Mouse (Mus musculus) hindbrain, embryonic 11.5 days (tissue): ENCODE data around the gene Cacnb1. TPM values are rescaled to one million over a fixed set of nuclear protein-coding genes. Genes with fewer than 3 reads are reported as not detected.

Experiments
- ATAC-seq: fragments of 200-750 bp; cut with Nextera tagmentation; 2 replicates; pipeline ENCODE4 v1.8.0; 2017; ENCODE audit warnings: mild to moderate bottlenecking, moderate TSS enrichment, moderate library complexity; ENCODE audit not compliant: low FRiP score
- DNase-seq: peaks from one replicate; pipeline ENCODE4 v3.0.0-alpha.2; 2015; ENCODE audit warnings: low spot score
- H3K27ac ChIP-seq: fragments of 300-500 bp; sonication (generic); 2 replicates; pipeline ENCODE4 v1.5.1; 2014; ENCODE audit warnings: mild to moderate bottlenecking, low read depth, low read length
- H3K27me3 ChIP-seq: fragments of 300-500 bp; sonication (generic); 2 replicates; pipeline ENCODE4 v1.6.1; 2014; ENCODE audit warnings: mild to moderate bottlenecking, low read length, moderate library complexity, mixed read lengths; ENCODE audit not compliant: control insufficient read depth, insufficient read depth
- H3K36me3 ChIP-seq: fragments of 300-500 bp; sonication (generic); 2 replicates; pipeline ENCODE4 v1.6.1; 2014; ENCODE audit warnings: mild to moderate bottlenecking, low read length, moderate library complexity, mixed read lengths; ENCODE audit not compliant: control insufficient read depth, insufficient read depth
- H3K4me1 ChIP-seq: fragments of 300-500 bp; sonication (generic); replicated peaks from 2 replicates; pipeline ENCODE4 v1.6.1; 2014; ENCODE audit warnings: low read length, mixed read lengths; ENCODE audit not compliant: control insufficient read depth, insufficient read depth
- H3K4me2 ChIP-seq: fragments of 300-500 bp; sonication (generic); replicated peaks from 2 replicates; pipeline ENCODE4 v1.6.1; 2014; ENCODE audit warnings: mild to moderate bottlenecking, low read depth, low read length
- H3K4me3 ChIP-seq: fragments of 300-500 bp; sonication (generic); 2 replicates; pipeline ENCODE4 v1.5.1; 2014; ENCODE audit warnings: low read depth, low read length
- H3K9ac ChIP-seq: fragments of 300-500 bp; sonication (generic); 2 replicates; pipeline ENCODE4 v1.6.1; 2014; ENCODE audit warnings: low read depth, low read length
- H3K9me3 ChIP-seq: fragments of 300-500 bp; sonication (generic); 2 replicates; pipeline ENCODE4 v1.6.1; 2016; ENCODE audit warnings: low read length; ENCODE audit not compliant: control insufficient read depth
- WGBS: fragments of 180-500 bp; shearing (Covaris S2); extraction: QIAGEN DNeasy Blood & Tissue Kit; methylation state at CpG from one replicate; pipeline ENCODE4 v1.1.7; 2014; 5-methylcytosine and 5-hydroxymethylcytosine counted together
- polyA plus RNA-seq: library from polyadenylated mRNA; unstranded; fragments of >200 nt; fragmentation: Nextera tagmentation; extraction: Ambion mirVana; gene quantifications from 2 replicates; pipeline ENCODE4 v1.2.1, GENCODE M21; 2014

Gene Cacnb1
- polyA plus RNA-seq, 1 experiment from 2014 or later: 18.3 TPM

- peak overlapping the region; percentile 80 for H3K27ac ChIP-seq
- WGBS: 5% methylated on average over 31 of the region's 34 CpGs
- no peak for DNase-seq
- H3K4me2 ChIP-seq: peak overlapping the region; percentile 92
- no peaks in the 10 kb centered on the region for H3K9me3 ChIP-seq
- peak; percentile 18 for ATAC-seq
- peaks cover 21% of the 10 kb centered on the region for H3K4me1 ChIP-seq
- no peaks in the 10 kb centered on the region for H3K27me3 ChIP-seq
- H3K36me3 ChIP-seq: 0 out of 2 replicates have a peak, but pooled peaks cover 4% of the 10 kb centered on the region
- peak overlapping the region; percentile 85 for H3K4me3 ChIP-seq
- peak overlapping the region; percentile 88 for H3K9ac ChIP-seq
These were observed 1.1 kb downstream of the Cacnb1 start for GRCm38 (mm10) chr11:98021565-98022252.

- Histone ChIP-seq H3K4me3 (peak overlapping the region; percentile 85), H3K4me1 (peaks cover 21% of the 10 kb centered on the region), H3K9me3 (no peaks in the 10 kb centered on the region), H3K36me3 (0 out of 2 replicates have a peak, but pooled peaks cover 4% of the 10 kb centered on the region), H3K27ac (no peak overlapping the region), H3K4me2 (peak overlapping the region; percentile 92), H3K9ac (peak overlapping the region; percentile 88; the same call in 1 of the 2 replicates), H3K27me3 (no peaks in the 10 kb centered on the region)
- 53% methylated on average over 2 of the region's 2 CpGs for WGBS
- DNase-seq (no peak), ATAC-seq (no peak)
These were observed 1.7 kb downstream of the Cacnb1 start for GRCm38 (mm10) chr11:98021118-98021517.

GRCm38 (mm10) chr11:98020710-98021109 is 2.1 kb downstream of the Cacnb1 start:
- Histone ChIP-seq H3K9me3 (no peaks in the 10 kb centered on the region), H3K36me3 (0 out of 2 replicates have a peak, but pooled peaks cover 4% of the 10 kb centered on the region), H3K9ac (no peak overlapping the region), H3K27ac (no peak overlapping the region), H3K4me1 (peaks cover 21% of the 10 kb centered on the region), H3K4me3 (no peak overlapping the region), H3K4me2 (peak overlapping the region; percentile 25; the same call in 1 of the 2 replicates), H3K27me3 (no peaks in the 10 kb centered on the region)
- ATAC-seq (no peak), DNase-seq (no peak)
- 81% methylated on average over 1 of the region's 1 CpGs for WGBS

DNA sequence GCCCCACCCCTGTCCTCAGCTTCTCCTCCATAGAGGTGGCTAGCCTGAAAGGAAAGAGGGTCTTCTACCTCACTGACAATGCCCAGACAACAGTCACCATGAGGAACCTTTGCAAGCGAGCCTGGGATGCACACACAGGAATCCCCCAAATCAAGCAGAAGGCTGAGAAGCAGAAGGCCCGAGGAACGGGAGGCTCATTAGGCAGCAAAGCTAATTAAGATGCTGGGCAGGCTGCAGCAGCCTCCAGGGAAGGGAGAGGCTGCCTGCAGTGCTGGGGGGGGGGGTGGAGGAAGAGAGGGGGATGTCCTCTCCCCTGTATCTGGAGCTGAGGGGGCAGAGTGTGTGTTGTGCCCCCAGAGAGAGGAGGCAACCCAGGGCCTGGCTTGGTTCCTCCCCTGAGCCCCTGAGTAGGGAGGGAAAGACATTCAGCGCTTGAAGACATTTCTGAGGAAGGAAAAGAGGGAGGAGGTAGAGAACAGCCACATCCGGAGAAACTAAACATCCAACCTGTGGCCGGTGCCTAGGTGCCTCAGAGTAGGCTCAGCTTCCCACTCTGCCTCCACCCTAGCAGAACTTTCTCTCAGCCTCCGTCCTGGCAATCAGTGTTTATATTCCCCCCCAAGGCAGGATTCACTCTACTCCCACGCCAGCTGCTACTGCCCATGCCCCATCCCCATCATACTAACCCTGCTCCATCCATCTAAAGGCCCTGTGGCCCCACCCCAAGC is 2.8 kb downstream of the Cacnb1 start:
- Histone ChIP-seq H3K9me3 (no peaks in the 10 kb centered on the region), H3K9ac (peak overlapping the region; percentile 24; the same call in 1 of the 2 replicates), H3K36me3 (0 out of 2 replicates have a peak, but pooled peaks cover 4% of the 10 kb centered on the region), H3K4me1 (peaks cover 21% of the 10 kb centered on the region), H3K4me3 (no peak overlapping the region; the same call in 1 of the 2 replicates), H3K27me3 (no peaks in the 10 kb centered on the region), H3K27ac (peak overlapping the region; percentile 65), H3K4me2 (peak overlapping the region; percentile 25)
- DNase-seq (no peak), ATAC-seq (no peak)
- 36% methylated on average over 8 of the region's 8 CpGs for WGBS

- DNase-seq: no peak
- Histone ChIP-seq H3K27ac (peak overlapping the region; percentile 65; the same call in 1 of the 2 replicates), H3K4me1 (peaks cover 21% of the 10 kb centered on the region), H3K9me3 (no peaks in the 10 kb centered on the region), H3K27me3 (no peaks in the 10 kb centered on the region), H3K4me3 (no peak overlapping the region), H3K4me2 (no peak overlapping the region), H3K9ac (peak overlapping the region; percentile 24; the same call in 1 of the 2 replicates), H3K36me3 (0 out of 2 replicates have a peak, but pooled peaks cover 4% of the 10 kb centered on the region)
- no peak for ATAC-seq
- whole genome bisulfite sequencing: 27% methylated on average over 10 of the region's 10 CpGs
These were observed 3.8 kb downstream of the Cacnb1 start for GRCm38 (mm10) chr11:98018858-98019641.

DNA sequence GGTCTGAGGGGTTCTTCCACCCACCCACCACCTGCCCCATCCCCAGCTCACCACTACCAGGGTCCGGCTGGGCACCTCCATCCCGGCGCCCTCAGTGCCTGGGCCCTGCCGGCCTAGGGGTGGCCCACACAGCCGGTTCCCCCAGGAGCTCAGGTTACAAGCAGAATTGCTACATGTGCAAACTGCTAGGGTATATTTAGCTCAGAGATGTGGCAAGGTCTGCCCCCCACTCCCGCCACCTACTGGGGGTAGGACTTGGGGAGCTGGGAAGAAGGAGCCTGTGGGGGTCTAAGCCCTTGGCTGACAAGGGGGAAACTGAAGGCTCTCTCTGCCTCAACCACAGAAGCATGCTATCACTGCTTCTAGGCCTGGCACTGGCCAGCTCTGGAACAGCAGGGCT is 4.6 kb downstream of the Cacnb1 start:
- Histone ChIP-seq H3K9ac (no peak overlapping the region), H3K27me3 (no peaks in the 10 kb centered on the region), H3K4me3 (no peak overlapping the region), H3K4me2 (no peak overlapping the region), H3K27ac (no peak overlapping the region), H3K9me3 (no peaks in the 10 kb centered on the region), H3K4me1 (peaks cover 20% of the 10 kb centered on the region), H3K36me3 (0 out of 2 replicates have a peak, but pooled peaks cover 4% of the 10 kb centered on the region)
- ATAC-seq (no peak), DNase-seq (no peak)
- WGBS: 75% methylated on average over 6 of the region's 6 CpGs

DNA sequence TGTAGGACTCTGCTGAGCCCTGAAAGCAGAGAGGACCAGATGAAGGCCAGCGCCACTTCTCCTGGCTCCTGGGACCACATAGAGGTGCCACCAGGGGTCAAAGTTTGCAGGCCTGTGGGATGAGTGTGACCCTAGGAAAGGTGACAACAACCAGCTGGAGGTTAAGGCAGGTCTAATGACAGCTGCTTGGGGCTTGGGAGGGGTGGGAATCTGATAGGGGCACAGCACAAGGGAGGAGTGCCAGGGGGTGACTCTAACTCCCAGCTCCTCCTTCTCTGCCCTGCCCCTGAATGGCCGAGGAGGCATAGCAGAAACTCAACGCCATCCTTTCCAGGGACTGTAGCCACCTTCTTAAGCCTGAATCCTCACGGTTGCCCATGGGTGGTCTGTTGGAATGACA is 6.0 kb downstream of the Cacnb1 start:
- H3K4me2 ChIP-seq: no peak overlapping the region
- ATAC-seq: no peak
- H3K27ac ChIP-seq: no peak overlapping the region
- H3K9ac ChIP-seq: no peak overlapping the region
- 81% methylated on average over 4 of the region's 4 CpGs for WGBS
- no peak overlapping the region for H3K4me3 ChIP-seq
- DNase-seq: no peak
- H3K4me1 ChIP-seq: peaks cover 16% of the 10 kb centered on the region
- H3K27me3 ChIP-seq: no peaks in the 10 kb centered on the region
- H3K9me3 ChIP-seq: no peaks in the 10 kb centered on the region
- 0 out of 2 replicates have a peak, but pooled peaks cover 4% of the 10 kb centered on the region for H3K36me3 ChIP-seq

- H3K36me3 ChIP-seq: 0 out of 2 replicates have a peak, but pooled peaks cover 4% of the 10 kb centered on the region
- H3K9ac ChIP-seq: no peak overlapping the region
- no peak overlapping the region for H3K4me2 ChIP-seq
- peaks cover 14% of the 10 kb centered on the region for H3K4me1 ChIP-seq
- H3K9me3 ChIP-seq: no peaks in the 10 kb centered on the region
- no peaks in the 10 kb centered on the region for H3K27me3 ChIP-seq
- DNase-seq: no peak
- WGBS: 96% methylated on average over 5 of the region's 5 CpGs
- no peak overlapping the region for H3K4me3 ChIP-seq
- H3K27ac ChIP-seq: no peak overlapping the region
- ATAC-seq: no peak
These were observed 6.7 kb downstream of the Cacnb1 start for GRCm38 (mm10) chr11:98016177-98016576.
